30 mouse cellular contexts compared by ENCODE assay signal in the genomic region with DNA sequence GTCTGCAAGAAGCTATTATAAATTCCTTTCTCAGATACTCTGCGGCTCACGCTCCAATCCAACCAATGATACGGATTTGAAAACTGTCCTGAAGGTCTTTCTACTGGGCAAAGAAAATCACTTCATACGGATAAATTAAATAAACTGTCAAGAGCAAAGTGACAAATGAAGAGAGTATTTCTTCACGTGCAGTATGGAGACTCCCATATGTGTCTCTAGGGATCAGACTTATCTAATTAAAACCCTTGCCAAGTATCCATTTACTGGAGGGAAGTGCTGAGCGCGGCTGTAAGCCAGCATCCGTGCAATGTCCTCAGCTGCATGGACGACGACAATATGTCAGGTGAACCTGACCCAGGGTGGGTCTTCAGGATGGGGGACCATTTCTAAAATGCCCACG.
"Had no signal": no experiment of that assay in that cellular context is flagged by ENCODE, and none has a peak within 500 bp of the region (broad histone marks: within the 10 kb centered on the region; RNA-seq: fewer than 3 reads in every experiment).

No protein-coding gene starts in this region.

- H3K4me3 ChIP-seq: limb, embryonic 10.5 days; limb, embryonic 12.5 days; limb, embryonic 13.5 days; limb, embryonic 15.5 days; liver, embryonic 12.5 days; liver, embryonic 13.5 days; liver, embryonic 15.5 days; lung, embryonic 15.5 days; megakaryocyte, embryonic 14.5 days; midbrain, embryonic 10.5 days; midbrain, embryonic 12.5 days; midbrain, embryonic 15.5 days; myocyte; neural tube, embryonic 12.5 days; neural tube, embryonic 13.5 days had no signal

- H3K27ac ChIP-seq: limb, embryonic 10.5 days; limb, embryonic 12.5 days; limb, embryonic 13.5 days; limb, embryonic 15.5 days; liver, embryonic 12.5 days; liver, embryonic 13.5 days; liver, embryonic 14.5 days; liver, embryonic 15.5 days; lung, embryonic 15.5 days; macrophage; midbrain, embryonic 12.5 days; midbrain, embryonic 15.5 days; neural tube, embryonic 12.5 days; neural tube, embryonic 13.5 days had no signal

- H3K4me2 ChIP-seq: limb, embryonic 12.5 days; limb, embryonic 13.5 days; limb, embryonic 15.5 days; liver, embryonic 11.5 days; liver, embryonic 12.5 days; liver, embryonic 13.5 days; liver, embryonic 15.5 days; lung, embryonic 14.5 days; lung, embryonic 15.5 days; midbrain, embryonic 12.5 days; midbrain, embryonic 15.5 days; neural tube, embryonic 12.5 days; neural tube, embryonic 13.5 days had no signal

- H3K9me3 ChIP-seq: limb, embryonic 10.5 days; limb, embryonic 12.5 days; limb, embryonic 13.5 days; limb, embryonic 15.5 days; liver, embryonic 12.5 days; liver, embryonic 13.5 days; liver, embryonic 15.5 days; lung, embryonic 15.5 days; megakaryocyte, embryonic 14.5 days; midbrain, embryonic 10.5 days; midbrain, embryonic 12.5 days; midbrain, embryonic 15.5 days; neural tube, embryonic 12.5 days; neural tube, embryonic 13.5 days had no signal

- ATAC-seq: liver, embryonic 12.5 days; liver, postnatal 0 days; lung, postnatal 0 days; midbrain, embryonic 15.5 days; midbrain, embryonic 16.5 days had no signal

- H3K4me1 ChIP-seq: limb, embryonic 10.5 days; limb, embryonic 12.5 days; limb, embryonic 13.5 days; limb, embryonic 15.5 days; liver, embryonic 12.5 days; liver, embryonic 13.5 days; liver, embryonic 15.5 days; lung, embryonic 15.5 days; neural tube, embryonic 12.5 days had no signal

- DNase-seq: left cerebral cortex, postnatal 4 days; liver; liver, embryonic 13.5 days; liver, postnatal 0 days; lung, adult 18-20 months; lung, adult 2 months; lung, embryonic 14.5 days; lung, postnatal 10 days; lung, postnatal 14 days; lung, postnatal 36 days; lung, postnatal 4 days had no signal

- H3K9ac ChIP-seq: limb, embryonic 12.5 days; limb, embryonic 13.5 days; limb, embryonic 15.5 days; liver, embryonic 12.5 days; liver, embryonic 13.5 days; liver, embryonic 14.5 days; liver, embryonic 15.5 days; liver, postnatal 0 days; lung, embryonic 14.5 days; lung, embryonic 15.5 days; midbrain, embryonic 12.5 days; midbrain, embryonic 15.5 days; neural tube, embryonic 12.5 days; neural tube, embryonic 13.5 days had no signal

- H3K27me3 ChIP-seq: limb, embryonic 12.5 days; limb, embryonic 13.5 days; limb, embryonic 15.5 days; liver, embryonic 12.5 days; liver, embryonic 13.5 days; liver, embryonic 15.5 days; lung, embryonic 15.5 days; megakaryocyte, embryonic 14.5 days; midbrain, embryonic 12.5 days; midbrain, embryonic 15.5 days; neural tube, embryonic 12.5 days; neural tube, embryonic 13.5 days had no signal
